Mouse (Mus musculus): Measurements from ENCODE around the gene Dock2. TPM values are rescaled to one million over a fixed set of nuclear protein-coding genes. Genes with fewer than 3 reads are reported as not detected.
A peak's percentile ranks its signal among the peaks of the same experiment; 100 is the strongest.

Dock2 gene
- polyA plus RNA-seq, 1 experiment from 2014 or later, result 0.93 TPM

DNA sequence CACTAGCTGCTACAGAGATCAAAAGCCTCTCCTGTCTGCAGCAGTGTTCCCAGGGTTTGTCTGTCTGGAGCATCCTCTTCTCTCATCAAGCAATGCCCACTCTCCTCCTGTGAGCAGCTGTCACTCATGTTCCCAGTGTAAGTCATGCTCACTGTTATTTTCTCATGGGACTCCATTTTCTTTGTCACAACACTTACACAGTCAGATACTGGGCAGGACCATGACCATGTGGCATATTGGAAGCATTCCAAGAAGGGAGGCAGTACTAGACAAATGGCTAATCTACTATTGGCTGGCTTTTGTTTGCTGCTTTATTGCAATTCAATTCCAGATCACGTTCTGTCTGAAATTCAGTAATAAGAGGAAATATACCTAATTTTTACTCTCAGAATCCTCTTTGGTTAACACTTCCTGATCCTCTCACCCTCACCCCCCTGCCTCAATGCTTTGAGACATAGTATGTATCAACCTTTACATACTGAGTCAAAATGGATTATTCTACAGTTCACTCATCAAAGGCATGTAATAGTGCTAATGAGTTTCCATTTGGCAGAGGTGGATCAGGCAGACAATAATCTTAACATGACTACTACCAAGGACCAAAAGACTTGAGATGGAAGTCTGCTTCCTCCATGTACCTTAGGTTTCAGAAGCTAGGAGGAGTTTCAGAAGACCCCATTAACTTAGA is 398.5 kb downstream of the Dock2 start:
- H3K27me3 ChIP-seq, result no peaks in the 10 kb centered on the region
- H3K36me3 ChIP-seq, result no peaks in the 10 kb centered on the region
- H3K27ac ChIP-seq, result no peak overlapping the region
- no peak overlapping the region for H3K4me2 ChIP-seq
- H3K4me3 ChIP-seq, result no peak overlapping the region
- no peak for ATAC-seq (replicated peaks; ENCODE audit: insufficient number of reproducible peaks, insufficient read depth, low FRiP score, low read depth)
- 38% methylated on average over 1 of the region's 1 CpGs for WGBS
- H3K9ac ChIP-seq, result no peak overlapping the region
- H3K4me1 ChIP-seq (replicated peaks), result no peaks in the 10 kb centered on the region
- no peaks in the 10 kb centered on the region for H3K9me3 ChIP-seq (replicated peaks)

DNA sequence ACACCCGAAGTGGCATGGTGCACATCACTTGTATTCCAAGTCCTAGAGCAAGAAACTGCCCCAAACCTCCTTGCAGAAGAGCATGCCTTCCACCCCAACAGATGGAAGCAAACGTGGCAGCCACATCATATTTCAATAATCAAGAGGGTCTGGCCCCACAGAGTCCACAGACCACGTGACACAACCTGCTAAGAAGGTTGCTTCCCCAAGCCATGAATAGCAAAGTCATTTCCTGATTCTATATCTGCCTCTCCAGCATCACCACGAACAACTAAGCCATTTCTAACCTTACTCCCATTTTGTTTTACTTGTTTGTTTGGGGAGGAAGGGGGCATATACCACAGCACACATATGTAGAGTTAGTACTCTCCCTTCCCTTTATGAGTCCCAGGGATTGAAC is 399.5 kb downstream of the Dock2 start:
- H3K4me3 ChIP-seq, result no peak overlapping the region
- 60% methylated on average over 4 of the region's 4 CpGs for WGBS
- H3K9ac ChIP-seq, result no peak overlapping the region
- H3K36me3 ChIP-seq, result no peaks in the 10 kb centered on the region
- no peaks in the 10 kb centered on the region for H3K4me1 ChIP-seq (replicated peaks)
- no peak overlapping the region for H3K4me2 ChIP-seq
- no peak for ATAC-seq (replicated peaks; ENCODE audit: insufficient number of reproducible peaks, insufficient read depth, low FRiP score, low read depth)
- H3K9me3 ChIP-seq (replicated peaks), result no peaks in the 10 kb centered on the region
- H3K27me3 ChIP-seq, result no peaks in the 10 kb centered on the region
- no peak overlapping the region for H3K27ac ChIP-seq

DNA sequence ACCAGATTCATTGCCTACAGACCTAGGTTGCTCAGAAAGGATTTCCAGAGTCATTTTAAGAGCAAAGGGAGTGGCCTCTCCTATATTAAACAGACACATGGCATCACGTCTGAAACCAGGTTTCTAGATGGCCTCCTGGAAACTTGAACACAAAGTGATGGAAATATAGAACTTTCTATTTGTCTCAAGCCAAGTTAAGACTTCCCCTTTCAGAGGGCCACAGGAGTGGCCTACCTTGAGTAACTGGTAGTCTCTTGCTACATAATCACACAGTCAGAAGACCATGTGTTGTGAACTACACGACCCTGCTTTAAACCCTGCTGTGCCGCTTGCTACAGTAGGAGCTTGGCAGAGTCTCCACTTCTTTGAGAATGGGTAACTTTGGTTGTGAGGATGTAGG is 400.2 kb downstream of the Dock2 start:
- ATAC-seq (replicated peaks; ENCODE audit: insufficient number of reproducible peaks, insufficient read depth, low FRiP score, low read depth), result no peak
- Histone ChIP-seq H3K4me1 (replicated peaks) (no peaks in the 10 kb centered on the region), H3K9me3 (replicated peaks) (no peaks in the 10 kb centered on the region), H3K4me2 (no peak overlapping the region), H3K27me3 (no peaks in the 10 kb centered on the region), H3K4me3 (no peak overlapping the region), H3K9ac (no peak overlapping the region), H3K27ac (no peak overlapping the region), H3K36me3 (no peaks in the 10 kb centered on the region)
- 84% methylated on average over 3 of the region's 3 CpGs for WGBS

GRCm38 (mm10) chr11:34377649-34378048 is 406.0 kb downstream of the Dock2 start:
- 78% methylated on average over 6 of the region's 6 CpGs for WGBS
- Histone ChIP-seq H3K36me3 (no peaks in the 10 kb centered on the region), H3K9ac (no peak overlapping the region), H3K4me2 (no peak overlapping the region), H3K4me1 (replicated peaks) (no peaks in the 10 kb centered on the region), H3K27ac (no peak overlapping the region), H3K4me3 (no peak overlapping the region), H3K27me3 (no peaks in the 10 kb centered on the region), H3K9me3 (replicated peaks) (no peaks in the 10 kb centered on the region)
- no peak for ATAC-seq (replicated peaks; ENCODE audit: insufficient number of reproducible peaks, insufficient read depth, low FRiP score, low read depth)

GRCm38 (mm10) chr11:34375557-34375956 is 408.1 kb downstream of the Dock2 start:
- Histone ChIP-seq H3K9ac (no peak overlapping the region), H3K9me3 (replicated peaks) (no peaks in the 10 kb centered on the region), H3K27me3 (no peaks in the 10 kb centered on the region), H3K4me1 (replicated peaks) (no peaks in the 10 kb centered on the region), H3K27ac (no peak overlapping the region), H3K36me3 (no peaks in the 10 kb centered on the region), H3K4me3 (no peak overlapping the region), H3K4me2 (no peak overlapping the region)
- ATAC-seq (replicated peaks; ENCODE audit: insufficient number of reproducible peaks, insufficient read depth, low FRiP score, low read depth), result no peak
- WGBS, result 51% methylated on average over 1 of the region's 1 CpGs

DNA sequence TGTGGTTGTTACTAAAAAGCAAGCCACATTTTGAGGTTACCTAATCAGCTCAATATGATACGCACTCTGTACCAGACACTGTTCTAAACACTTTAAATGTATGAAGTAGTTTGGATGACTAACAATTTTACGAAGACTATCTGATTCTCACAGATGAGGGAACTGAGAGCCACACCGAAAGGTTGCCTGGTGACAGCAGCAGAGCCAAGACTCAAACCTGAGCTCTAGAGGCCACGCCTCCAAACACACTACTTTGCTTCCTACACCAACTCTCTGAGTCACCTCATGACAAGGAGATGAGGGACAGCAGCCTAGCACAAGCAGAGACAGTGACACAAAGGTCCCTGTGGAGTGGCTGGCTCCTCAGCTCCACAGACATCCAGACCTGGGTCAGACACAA is 411.5 kb downstream of the Dock2 start:
- Histone ChIP-seq H3K9me3 (replicated peaks) (no peaks in the 10 kb centered on the region), H3K9ac (no peak overlapping the region), H3K27ac (no peak overlapping the region), H3K4me2 (no peak overlapping the region), H3K36me3 (no peaks in the 10 kb centered on the region), H3K4me1 (replicated peaks) (no peaks in the 10 kb centered on the region), H3K27me3 (no peaks in the 10 kb centered on the region), H3K4me3 (no peak overlapping the region)
- ATAC-seq (replicated peaks; ENCODE audit: insufficient number of reproducible peaks, insufficient read depth, low FRiP score, low read depth), result no peak
- 67% methylated on average over 4 of the region's 4 CpGs for WGBS

- no peaks in the 10 kb centered on the region for H3K9me3 ChIP-seq (replicated peaks)
- no peak overlapping the region for H3K27ac ChIP-seq
- no peaks in the 10 kb centered on the region for H3K36me3 ChIP-seq
- no peak overlapping the region for H3K9ac ChIP-seq
- 59% methylated on average over 2 of the region's 2 CpGs for WGBS
- H3K4me2 ChIP-seq, result no peak overlapping the region
- ATAC-seq (replicated peaks; ENCODE audit: insufficient number of reproducible peaks, insufficient read depth, low FRiP score, low read depth), result no peak
- no peak overlapping the region for H3K4me3 ChIP-seq
- no peaks in the 10 kb centered on the region for H3K27me3 ChIP-seq
- no peaks in the 10 kb centered on the region for H3K4me1 ChIP-seq (replicated peaks)
Measured at GRCm38 (mm10) chr11:34356109-34356508, 427.6 kb downstream of the Dock2 start.

DNA sequence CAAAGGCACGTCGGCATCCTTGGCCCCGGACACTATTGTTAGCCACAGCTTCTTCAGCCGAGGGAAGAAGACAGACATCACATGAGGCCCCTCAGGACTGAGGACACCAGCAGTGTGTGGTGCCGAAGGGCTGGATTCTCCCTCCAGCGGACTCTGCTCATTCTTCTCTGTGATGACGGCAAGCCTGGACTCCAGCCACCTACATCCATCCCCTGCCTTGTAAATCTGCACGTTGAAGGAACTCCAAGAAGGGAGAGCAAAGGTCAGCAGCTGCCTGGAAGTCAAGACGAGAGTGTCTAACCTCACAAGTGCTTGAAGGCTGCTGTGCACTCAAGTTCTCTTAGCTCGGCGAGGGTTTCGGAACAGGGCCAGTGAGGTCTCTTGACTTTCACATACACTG is 428.3 kb downstream of the Dock2 start:
- Histone ChIP-seq H3K36me3 (no peaks in the 10 kb centered on the region), H3K27me3 (no peaks in the 10 kb centered on the region), H3K9me3 (replicated peaks) (no peaks in the 10 kb centered on the region), H3K27ac (no peak overlapping the region), H3K4me1 (replicated peaks) (no peaks in the 10 kb centered on the region), H3K4me2 (no peak overlapping the region), H3K4me3 (no peak overlapping the region), H3K9ac (no peak overlapping the region)
- 59% methylated on average over 12 of the region's 12 CpGs for WGBS
- ATAC-seq (replicated peaks; ENCODE audit: insufficient number of reproducible peaks, insufficient read depth, low FRiP score, low read depth), result no peak

- H3K9me3 ChIP-seq (replicated peaks), result no peaks in the 10 kb centered on the region
- H3K4me3 ChIP-seq, result no peak overlapping the region
- H3K36me3 ChIP-seq, result no peaks in the 10 kb centered on the region
- no peaks in the 10 kb centered on the region for H3K27me3 ChIP-seq
- no peak overlapping the region for H3K4me2 ChIP-seq
- no peak overlapping the region for H3K9ac ChIP-seq
- 80% methylated on average over 10 of the region's 10 CpGs for WGBS
- ATAC-seq (replicated peaks; ENCODE audit: insufficient number of reproducible peaks, insufficient read depth, low FRiP score, low read depth), result no peak
- H3K27ac ChIP-seq, result peak overlapping the region; percentile 24; the same call in 1 of the 2 replicates
- peaks cover 4% of the 10 kb centered on the region for H3K4me1 ChIP-seq (replicated peaks)
Measured at GRCm38 (mm10) chr11:34349453-34350056, 434.1 kb downstream of the Dock2 start.

- H3K27me3 ChIP-seq, result no peaks in the 10 kb centered on the region
- H3K36me3 ChIP-seq, result no peaks in the 10 kb centered on the region
- no peak overlapping the region for H3K4me2 ChIP-seq
- H3K4me3 ChIP-seq, result no peak overlapping the region
- H3K4me1 ChIP-seq (replicated peaks), result peaks cover 14% of the 10 kb centered on the region
- H3K27ac ChIP-seq, result peak overlapping the region; percentile 24; the same call in 1 of the 2 replicates
- 30% methylated on average over 4 of the region's 4 CpGs for WGBS
- no peaks in the 10 kb centered on the region for H3K9me3 ChIP-seq (replicated peaks)
- no peak overlapping the region for H3K9ac ChIP-seq
- peak; percentile 54; the same call in 1 of the 2 replicates for ATAC-seq (replicated peaks; ENCODE audit: insufficient number of reproducible peaks, insufficient read depth, low FRiP score, low read depth)
Measured at GRCm38 (mm10) chr11:34348287-34348918, 435.3 kb downstream of the Dock2 start.

GRCm38 (mm10) chr11:34344310-34344709 is 439.4 kb downstream of the Dock2 start:
- Histone ChIP-seq H3K4me1 (replicated peaks) (peaks cover 17% of the 10 kb centered on the region), H3K4me3 (no peak overlapping the region), H3K27me3 (no peaks in the 10 kb centered on the region), H3K27ac (peak overlapping the region; percentile 65), H3K4me2 (no peak overlapping the region), H3K9ac (no peak overlapping the region), H3K9me3 (replicated peaks) (no peaks in the 10 kb centered on the region), H3K36me3 (no peaks in the 10 kb centered on the region)
- WGBS, result 36% methylated on average over 5 of the region's 5 CpGs
- ATAC-seq (replicated peaks; ENCODE audit: insufficient number of reproducible peaks, insufficient read depth, low FRiP score, low read depth), result no peak

Data from heart, embryonic 15.5 days (tissue).